Mouse (Mus musculus) layer of hippocampus, postnatal 36 days (tissue): Measurements from ENCODE around the gene Trappc1. TPM values are rescaled to one million over a fixed set of nuclear protein-coding genes. Genes with fewer than 3 reads are reported as not detected.

Experiments used
- DNase-seq, 2 experiments: peaks; one replicate each; pipeline ENCODE4 v3.0.0; 2022
- total RNA-seq, 2 experiments: library from RNA; stranded (reverse); gene quantifications; 2 replicates each; pipeline ENCODE4 v1.2.3; 2021

The Trappc1 gene
- total RNA-seq, 2 experiments from 2014 or later, result 66.5 to 66.6 TPM

- no peak for DNase-seq
These were observed 7.4 kb downstream of the Trappc1 start for GRCm38 (mm10) chr11:69331152-69331551.

GRCm38 (mm10) chr11:69331929-69332405 is 8.2 kb downstream of the Trappc1 start:
- DNase-seq, result peak; percentile 73 to 83

GRCm38 (mm10) chr11:69332713-69333253 is 9.0 kb downstream of the Trappc1 start:
- no peak for DNase-seq

GRCm38 (mm10) chr11:69333922-69334321 is 10.1 kb downstream of the Trappc1 start:
- DNase-seq, result no peak

DNA sequence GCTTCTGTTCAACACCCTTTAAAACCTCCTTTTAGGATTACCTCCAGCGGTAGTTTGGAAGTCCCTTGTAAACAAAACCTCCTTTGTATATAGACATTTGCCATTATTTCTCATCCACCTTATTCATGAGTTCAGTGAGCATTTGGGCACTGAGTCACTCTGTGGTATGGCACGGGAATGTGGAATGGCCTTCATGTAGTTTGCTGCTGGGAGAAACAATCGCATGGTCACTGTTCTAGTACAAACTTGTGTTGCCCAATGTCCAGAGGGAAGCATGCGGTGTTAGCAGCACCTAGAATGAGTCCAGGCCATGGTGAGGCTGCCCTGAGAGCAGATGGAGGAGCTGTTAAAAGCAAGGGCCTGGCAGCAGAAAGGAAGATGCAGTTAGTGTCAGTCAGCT is 11.0 kb downstream of the Trappc1 start:
- DNase-seq, result no peak

DNA sequence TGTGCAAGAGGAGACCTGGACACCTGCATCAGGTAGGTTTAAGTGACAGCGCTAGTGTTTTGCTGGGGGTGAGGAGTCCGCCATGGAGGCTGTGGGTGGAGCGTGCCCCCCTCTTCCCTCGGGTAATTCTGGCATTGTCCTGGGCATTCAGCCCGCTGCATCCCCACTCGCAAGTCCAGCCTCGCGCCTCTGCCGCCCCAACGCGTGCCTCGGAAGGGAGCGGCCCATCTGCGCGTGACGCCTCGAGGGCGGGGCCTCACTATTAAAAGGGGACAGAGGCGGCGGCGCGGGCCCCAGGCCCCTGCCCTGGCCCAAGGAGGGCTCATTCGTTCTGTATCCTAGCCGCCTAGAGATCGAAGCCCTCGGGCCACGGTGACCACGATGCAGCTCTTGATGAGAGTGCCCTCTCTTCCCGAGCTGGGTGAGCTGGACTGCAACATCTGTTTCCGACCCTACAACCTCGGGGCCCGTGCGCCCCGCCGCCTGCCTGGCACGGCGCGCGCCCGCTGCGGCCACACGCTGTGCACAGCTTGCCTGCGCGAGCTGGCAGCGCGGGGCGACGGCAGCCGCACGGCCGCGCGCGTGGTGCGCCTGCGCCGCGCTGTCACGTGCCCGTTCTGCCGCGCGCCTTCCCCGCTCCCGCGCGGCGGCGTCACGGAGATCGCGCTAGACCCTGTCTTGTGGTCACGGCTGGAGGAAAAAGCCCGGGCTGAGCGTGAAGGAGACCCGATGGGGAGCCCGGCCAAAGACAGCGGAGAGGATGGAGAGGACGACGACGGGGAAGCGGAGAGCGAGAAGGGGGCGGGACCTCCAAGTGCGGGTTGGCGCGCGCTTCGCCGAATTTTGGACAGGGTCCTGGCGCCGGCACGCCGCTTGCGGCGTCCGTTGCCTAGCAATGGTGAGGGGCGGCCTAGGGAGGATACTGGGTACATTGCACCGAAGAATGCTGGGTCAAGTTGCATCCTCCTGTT is 16.7 kb downstream of the Trappc1 start, which contains the start of gene Rnf227:
TSS of gene Rnf227 (plus strand) at position 301 of the 971 bp plus-strand sequence.
- peak; percentile 82 to 85 for DNase-seq

DNA sequence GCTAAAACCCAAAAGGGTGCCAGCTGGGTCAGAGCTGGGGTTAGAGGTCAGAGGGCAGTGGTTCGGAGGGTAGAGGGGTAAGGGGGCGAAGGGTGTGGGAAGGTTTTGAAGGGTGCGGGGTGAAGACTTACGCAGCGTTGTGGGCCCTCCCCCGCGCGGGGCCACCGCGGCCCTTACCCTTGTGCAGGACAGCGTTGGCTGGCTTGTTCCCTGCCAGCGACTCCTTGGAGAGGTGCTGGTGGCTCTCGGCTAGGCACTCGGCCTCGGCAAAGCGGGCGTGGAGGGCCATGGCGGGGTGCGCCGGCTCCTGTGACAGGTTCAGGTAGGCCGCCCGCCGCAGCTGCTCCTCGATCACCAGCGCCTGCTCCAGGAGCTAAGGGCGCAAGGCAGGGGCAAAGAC is 22.7 kb downstream of the Trappc1 start:
- no peak for DNase-seq

DNA sequence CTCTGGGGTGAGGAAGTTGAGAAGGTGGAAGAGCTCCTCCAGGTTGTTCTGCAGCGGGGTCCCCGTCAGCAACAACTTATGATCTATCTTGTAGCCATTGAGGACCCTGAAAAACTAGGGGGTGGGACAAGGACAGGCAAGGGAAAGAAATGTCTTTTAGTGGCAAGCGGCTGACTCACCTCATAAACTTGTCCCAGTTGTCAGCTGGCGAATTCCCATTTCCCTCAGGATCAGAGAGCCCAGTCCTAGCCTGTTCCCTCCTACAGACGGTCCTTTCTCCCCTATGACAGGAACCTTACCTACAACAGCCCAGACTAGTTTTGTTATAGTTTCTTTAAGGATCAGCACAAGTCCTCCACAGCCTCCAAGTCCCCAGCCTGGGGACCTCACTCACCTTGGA is 32.8 kb downstream of the Trappc1 start:
- no peak for DNase-seq

DNA sequence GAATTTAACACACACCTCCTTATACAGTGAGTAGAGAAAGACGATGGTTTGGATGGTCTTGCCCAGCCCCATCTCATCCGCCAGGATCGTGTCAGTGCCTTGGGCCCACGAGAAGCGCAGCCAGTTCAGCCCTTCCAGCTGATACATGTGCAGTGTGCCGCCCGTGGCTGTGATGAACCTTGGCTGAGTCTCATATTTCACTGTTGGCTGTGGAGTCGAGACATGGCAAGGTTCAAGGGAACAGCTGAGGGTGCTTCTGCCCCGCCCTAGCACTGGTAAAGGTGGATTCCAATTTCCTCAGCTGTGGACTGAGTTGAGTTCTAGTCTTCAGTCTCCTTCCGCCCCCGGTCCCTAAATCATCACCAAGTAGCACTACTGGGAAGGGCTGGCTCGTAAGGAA is 33.9 kb downstream of the Trappc1 start:
- DNase-seq, result no peak

GRCm38 (mm10) chr11:69362021-69362420 is 38.2 kb downstream of the Trappc1 start:
- DNase-seq, result no peak

GRCm38 (mm10) chr11:69362479-69362878 is 38.7 kb downstream of the Trappc1 start:
- DNase-seq, result no peak

DNA sequence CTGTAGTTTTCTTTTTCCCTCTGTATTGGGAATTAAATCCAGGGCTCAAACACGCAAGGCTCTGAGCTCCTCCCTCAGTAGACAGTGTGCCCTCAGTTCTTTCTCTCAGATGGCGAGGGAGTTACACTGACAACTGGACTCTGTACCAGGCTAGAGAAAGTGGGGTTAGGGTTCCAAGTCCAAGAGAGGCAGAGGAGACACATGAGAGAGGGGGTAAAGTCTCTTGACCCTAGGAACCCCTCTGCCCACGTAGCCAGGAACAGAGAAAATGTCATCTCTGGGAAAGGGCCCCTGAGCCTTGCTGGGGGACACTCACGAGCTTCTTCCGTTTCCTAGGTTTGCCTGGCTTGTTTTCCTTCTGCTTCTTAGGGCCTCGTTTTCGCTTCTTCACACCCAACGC is 40.6 kb downstream of the Trappc1 start:
- DNase-seq, result no peak

- peak; percentile 90 to 93 for DNase-seq
These were observed 41.1 kb downstream of the Trappc1 start for GRCm38 (mm10) chr11:69364910-69365309.

GRCm38 (mm10) chr11:69365722-69366121 is 41.9 kb downstream of the Trappc1 start:
- peak in 1 of 2 experiments; percentile 12 for DNase-seq

DNA sequence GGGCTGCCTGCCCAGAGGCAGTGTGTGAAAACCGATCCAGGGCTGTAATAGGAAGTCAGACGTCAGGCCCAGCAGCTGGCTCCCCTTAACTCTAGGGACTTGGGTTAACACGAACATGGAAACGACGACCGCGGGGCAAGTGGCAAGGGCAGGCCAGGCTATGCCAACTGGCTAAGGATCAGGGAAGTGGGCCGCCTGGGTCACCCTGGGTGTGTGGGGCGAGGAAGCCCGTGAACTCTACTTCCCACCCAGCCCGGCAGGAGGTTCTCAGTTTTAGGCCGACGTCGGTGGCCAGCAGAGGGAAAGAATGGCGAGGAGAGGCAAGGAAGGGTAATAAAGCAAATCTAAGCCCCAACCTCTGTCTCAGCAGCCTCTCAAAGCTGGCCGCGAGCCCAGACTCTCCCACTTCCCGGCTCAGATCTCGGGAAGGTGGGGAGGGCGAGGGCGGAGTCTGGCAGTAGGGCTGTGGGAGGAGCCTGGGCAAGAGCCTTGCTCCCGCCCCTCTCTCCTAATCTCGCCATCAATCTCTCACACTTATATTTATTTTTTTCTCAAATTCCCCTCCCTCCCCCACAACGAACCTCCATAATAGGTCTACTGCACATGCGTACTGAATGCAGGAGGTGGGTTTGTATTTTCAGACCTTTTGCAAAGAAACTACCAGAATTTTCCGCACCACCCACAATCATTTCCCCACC is 42.5 kb downstream of the Trappc1 start:
- DNase-seq, result peak; percentile 93 to 95

GRCm38 (mm10) chr11:69366855-69367615 is 43.3 kb downstream of the Trappc1 start:
- peak in 1 of 2 experiments; percentile 27 for DNase-seq

DNA sequence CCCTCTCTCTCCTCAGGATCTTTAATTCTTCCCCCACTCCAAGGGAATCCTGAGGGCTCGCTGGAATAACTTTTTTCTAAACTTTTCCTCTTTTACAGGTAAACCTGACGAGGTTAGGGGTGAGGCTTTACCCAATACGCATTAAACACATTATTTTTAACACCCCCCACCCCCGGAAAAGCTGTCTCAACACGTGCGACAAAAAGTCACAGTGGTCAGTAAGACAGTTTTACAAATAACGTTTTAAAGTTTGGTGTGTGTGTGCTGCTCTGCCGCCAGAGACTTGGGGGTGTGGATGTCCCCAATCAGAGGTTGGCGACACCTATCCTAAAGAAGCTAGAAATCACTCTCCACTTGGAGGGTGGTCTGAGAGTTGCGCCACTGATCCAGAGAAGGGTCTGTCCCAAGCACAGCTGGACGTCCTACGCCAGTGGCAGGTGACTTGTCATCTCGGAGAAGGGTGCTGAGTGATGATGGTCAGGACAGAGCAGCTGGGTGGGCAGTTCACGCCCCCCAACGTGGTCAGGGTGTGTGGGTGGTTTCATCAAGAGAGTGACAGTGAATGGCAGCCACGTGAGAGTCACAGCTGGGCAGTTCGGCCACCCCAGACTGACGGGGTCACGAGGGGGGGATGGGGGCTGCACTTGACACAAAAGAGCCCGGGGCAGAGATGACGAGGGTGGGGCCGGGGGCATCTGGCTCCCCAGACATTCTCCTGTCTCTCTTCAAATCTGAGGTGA is 44.0 kb downstream of the Trappc1 start:
- DNase-seq, result peak in 1 of 2 experiments; percentile 30

- DNase-seq, result peak in 1 of 2 experiments; percentile 18
These were observed 44.8 kb downstream of the Trappc1 start for GRCm38 (mm10) chr11:69368356-69369214.

DNA sequence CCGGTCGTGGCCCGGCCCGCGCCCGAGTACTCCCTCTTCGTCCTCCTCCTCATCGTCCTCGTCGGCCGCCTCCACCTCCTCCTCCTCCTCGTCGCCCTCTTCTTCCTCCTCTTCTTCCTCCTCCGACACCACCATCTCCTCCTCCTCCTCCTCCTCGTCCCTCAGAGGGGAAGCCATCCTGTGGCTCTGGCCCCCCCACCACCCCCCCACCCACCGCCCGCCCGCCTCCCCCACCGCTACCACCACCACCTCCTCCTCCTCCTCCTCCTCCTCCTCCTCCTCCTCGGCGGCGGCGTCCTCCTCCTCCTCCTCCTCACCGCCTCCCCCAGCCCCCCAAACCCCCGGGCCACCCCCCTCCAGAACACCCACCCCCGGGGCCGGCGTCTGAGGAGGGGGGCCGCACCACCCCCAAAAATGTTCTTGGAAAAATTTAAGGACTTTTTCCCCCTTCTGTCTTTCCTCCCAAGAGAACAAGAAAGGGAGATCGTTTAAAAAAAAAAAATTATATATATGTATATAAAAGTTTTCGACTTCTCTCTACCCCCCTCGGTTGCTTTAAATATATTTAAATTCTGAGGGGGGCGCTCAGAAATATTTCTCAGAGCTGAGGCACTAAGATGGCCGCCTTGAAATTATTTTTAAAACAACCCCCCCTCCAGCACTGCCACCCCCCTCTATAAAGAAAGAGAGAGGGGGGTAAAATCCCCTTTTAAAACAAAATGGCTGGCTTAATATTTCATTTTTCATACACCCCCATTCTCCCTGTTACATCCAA is 45.6 kb downstream of the Trappc1 start, which contains the start of gene Chd3:
TSS of gene Chd3 (minus strand) at position 192 of the 775 bp plus-strand sequence.
- no peak for DNase-seq
